Mouse (Mus musculus) G1E (cell line): ENCODE data around the gene Cfhr2.

Experiments used
- CTCF ChIP-seq: IDR thresholded peaks from 2 replicates; pipeline ENCODE4 v1.5.1; 2012; ENCODE audit warnings: low read depth, low read length, inconsistent platforms, mixed read lengths
- GATA1 ChIP-seq: IDR thresholded peaks from 2 replicates; pipeline ENCODE4 v1.6.1; 2012; ENCODE audit warnings: borderline replicate concordance, low read length, inconsistent platforms, mixed read lengths
- GATA2 ChIP-seq: IDR thresholded peaks from 2 replicates; pipeline ENCODE4 v1.6.1; 2012; ENCODE audit warnings: low read depth, low read length, inconsistent platforms, borderline replicate concordance
- POLR2AphosphoS5 ChIP-seq: IDR thresholded peaks from 2 replicates; pipeline ENCODE4 v1.6.1; 2012; ENCODE audit warnings: low read depth, low read length, inconsistent platforms; ENCODE audit not compliant: insufficient replicate concordance
- TAL1 ChIP-seq: conservative IDR thresholded peaks from 2 replicates; pipeline ENCODE4 v1.6.1; 2012; ENCODE audit warnings: low read depth, low read length, inconsistent platforms, mixed read lengths

DNA sequence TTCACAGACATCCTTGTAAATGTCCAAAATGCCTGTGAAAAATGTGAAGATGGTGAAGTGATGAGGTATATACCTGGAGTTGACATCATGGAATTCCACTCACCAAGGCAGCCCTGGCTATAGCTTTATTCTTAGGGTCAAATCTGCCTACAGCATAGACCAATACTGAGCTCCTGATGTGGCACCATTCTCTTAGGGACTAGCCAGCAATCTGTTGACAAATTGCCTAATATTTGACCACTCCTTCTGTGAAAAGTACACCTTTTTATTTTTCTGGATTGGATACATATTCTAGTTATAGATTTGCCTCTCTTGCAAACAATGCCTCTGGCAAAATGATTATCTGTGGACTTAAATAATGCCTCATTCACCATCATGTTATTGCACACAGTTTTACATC, 49.9 kb downstream of the Cfhr2 start:
- TF ChIP-seq CTCF (no peak), TAL1 (no peak), GATA1 (no peak), GATA2 (no peak), POLR2AphosphoS5 (no peak)
